Mouse (Mus musculus): ENCODE measurements at regions not wholly inside any gene's neighbourhood (a gene's known extent, or its start where the extent isn't known, plus 50 kb on each side); places are given as distances from the start of the nearest gene placed in this dataset.

GRCm38 (mm10) chr1:190009466-190009865, 87.3 kb upstream of the Smyd2 start:
- TF ChIP-seq CTCF (IDR thresholded peaks at IDR 0.05) (no peak), POLR2A (IDR thresholded peaks at IDR 0.05; ENCODE audit: insufficient read depth, low read depth, low read length) (no peak), EP300 (IDR thresholded peaks at IDR 0.05; ENCODE audit: insufficient read depth, low read depth, low read length) (no peak)
